Mouse (Mus musculus) ovary, postnatal 14 days (tissue): ENCODE measurements around the gene Olfr965.
"Not testable (repeated sequence)": the region's sequence is repeated elsewhere in the genome, so short reads cannot be mapped to it uniquely, and the experiment has no call there.

Experiments used
- DNase-seq: peaks from one replicate; pipeline ENCODE4 v3.0.0; 2022; ENCODE audit warnings: low spot score

The Olfr965 gene

DNA sequence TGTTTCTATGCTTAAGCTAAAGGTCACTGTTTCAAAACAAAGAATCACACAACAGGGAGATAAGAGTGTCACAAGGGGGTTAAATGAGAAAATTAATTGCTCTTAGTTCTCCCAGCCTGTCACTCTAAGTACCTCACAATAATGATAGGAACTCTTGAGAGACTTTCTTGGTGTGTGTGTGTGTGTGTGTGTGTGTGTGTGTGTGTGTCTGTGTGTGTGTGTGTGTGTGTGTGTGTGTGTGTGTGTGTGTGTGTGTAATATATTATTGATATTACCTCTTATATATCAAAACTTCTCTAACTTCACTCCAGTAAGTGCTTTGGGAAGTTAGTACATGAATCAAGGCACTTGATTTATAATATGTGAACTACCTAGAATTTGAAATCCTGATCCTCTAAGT lies at the start of gene Olfr965:
Olfr965 (plus strand) TSS at position 301 of the 400 bp plus-strand sequence.
- DNase-seq = no peak

DNA sequence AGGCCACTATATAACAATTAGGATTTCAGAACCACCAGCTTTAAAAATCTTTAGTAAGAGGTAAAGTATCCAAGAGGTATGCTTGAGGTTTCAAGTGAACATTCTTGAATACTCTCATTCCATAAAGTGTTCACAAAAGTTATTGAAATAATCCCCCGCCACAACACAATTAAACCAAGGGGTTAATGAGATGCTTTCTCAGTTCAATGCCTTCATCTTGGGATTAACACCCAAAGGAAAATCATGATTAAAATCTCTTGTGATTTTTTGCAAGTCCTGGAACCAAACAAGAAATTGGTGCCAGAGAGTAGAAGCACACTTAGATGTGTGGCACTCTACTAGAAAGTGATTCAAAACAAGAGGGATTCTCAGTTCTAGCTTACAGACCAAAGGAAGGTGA lies 44.2 kb upstream of the Olfr965 start, which contains the start of gene Olfr963:
Olfr963 (plus strand) TSS at position 301 of the 400 bp plus-strand sequence.
- DNase-seq = no peak

DNA sequence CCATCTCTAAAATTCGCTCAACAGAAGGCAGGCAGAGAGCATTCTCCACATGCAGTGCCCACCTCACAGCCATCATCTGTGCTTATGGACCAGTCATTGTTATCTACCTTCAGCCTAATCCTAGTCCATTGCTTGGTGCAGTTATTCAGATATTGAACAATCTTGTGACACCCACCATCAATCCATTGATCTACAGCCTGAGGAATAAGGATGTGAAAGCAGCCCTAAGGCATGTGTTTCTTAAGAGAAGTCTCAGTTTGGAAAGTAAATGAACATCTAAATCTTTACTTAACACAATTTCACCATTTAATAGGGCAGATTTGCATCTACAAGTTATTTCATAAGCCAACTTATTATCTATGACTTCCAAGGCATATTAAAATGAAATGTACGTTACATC lies 41.4 kb upstream of the Olfr965 start:
- no peak for DNase-seq

DNA sequence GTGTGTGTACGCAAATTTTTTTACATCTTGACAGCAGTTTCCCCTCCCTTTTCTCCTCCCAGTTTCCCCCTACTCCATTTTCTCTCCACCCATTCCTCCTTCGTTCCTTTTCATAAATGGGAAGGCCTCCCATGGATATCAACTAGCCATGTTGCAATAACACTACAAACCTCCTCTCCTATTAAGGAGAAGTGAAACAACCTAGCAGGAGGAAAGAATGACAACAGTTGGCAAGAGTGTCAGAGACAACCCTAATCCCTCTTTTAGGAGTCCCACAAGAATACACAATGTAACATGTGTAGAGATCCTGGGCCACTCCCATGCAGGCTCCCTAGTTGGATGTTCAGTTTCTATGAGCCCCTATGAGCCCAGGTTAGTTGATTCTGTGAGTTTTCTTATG lies 36.3 kb upstream of the Olfr965 start:
- DNase-seq = no peak

DNA sequence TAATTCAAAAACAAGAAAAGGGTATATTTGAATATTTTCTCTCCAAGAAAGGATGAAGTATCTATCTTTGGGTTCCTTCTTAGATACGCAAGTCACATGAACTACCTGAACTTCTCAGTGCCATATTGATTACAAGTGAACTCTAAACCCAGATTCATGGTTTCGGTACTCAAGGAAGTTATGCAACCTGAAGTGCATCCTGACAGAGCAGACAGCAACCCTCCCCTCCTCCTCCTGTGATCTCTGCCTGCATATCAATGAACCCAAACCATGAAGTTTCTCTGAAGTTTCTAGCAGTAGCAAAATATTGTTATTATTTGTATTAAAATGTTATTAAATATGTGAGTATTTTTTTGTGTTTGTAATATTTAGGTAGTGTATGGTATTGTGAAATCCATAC lies 32.6 kb upstream of the Olfr965 start:
- no peak for DNase-seq

DNA sequence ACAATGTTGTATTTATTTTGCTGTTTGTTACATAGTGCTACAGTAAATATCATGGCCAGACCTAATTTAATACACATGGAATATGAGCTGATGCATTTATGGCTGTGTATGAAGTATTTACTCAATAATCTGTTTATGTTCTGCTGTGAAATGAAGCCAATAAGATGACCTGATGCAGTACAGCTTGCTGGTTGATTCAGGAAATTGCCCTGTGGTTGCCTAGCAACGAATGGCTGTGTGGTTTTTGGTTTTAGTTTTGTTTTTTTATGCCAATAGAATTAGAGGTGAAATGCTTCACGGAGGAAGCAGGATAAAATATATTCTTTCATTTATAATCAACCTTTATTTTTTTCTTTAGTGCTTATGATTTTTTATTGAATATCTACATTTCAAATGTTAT lies 31.9 kb upstream of the Olfr965 start:
- DNase-seq = no peak

DNA sequence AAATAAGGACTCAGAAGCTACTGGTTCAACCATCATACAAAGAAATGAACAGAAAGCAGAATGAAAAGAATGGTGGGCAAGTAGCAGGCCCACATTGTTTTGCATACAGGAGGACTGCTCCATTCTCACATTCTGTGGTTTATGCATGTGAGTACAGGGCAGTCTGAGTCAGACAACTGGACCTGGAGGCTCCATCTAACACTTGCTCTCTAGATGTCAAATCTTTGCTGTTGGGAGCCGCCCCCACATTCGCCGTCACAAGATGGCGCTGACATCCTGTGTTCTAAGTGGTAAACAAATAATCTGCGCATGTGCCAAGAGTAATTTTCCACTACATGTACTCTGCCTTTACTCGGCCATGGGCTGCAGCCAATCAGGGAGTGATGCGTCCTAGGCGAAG lies 10.0 kb upstream of the Olfr965 start:
- DNase-seq = not testable (repeated sequence)

DNA sequence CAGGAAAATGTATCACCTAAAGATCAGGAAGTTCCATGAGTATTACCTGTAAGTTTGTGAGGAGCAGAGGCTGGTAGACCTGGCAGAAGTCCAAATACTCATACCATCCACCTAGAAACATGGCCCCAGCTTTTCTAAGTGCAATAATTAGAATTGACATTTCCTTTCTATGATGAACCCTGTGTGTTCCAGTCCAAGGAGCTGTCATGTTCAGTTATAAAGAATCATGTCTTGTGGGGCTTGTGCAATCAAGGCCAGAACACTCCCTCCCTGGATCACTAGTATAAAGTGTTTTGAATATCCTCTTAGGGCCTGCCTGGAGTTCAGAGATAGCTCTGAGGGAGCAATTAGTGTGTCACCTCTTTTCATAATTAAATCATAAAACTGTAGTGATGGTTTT lies 4.1 kb upstream of the Olfr965 start, which contains the start of gene Olfr149:
Olfr149 (minus strand) TSS at position 101 of the 400 bp plus-strand sequence.
- DNase-seq = no peak

DNA sequence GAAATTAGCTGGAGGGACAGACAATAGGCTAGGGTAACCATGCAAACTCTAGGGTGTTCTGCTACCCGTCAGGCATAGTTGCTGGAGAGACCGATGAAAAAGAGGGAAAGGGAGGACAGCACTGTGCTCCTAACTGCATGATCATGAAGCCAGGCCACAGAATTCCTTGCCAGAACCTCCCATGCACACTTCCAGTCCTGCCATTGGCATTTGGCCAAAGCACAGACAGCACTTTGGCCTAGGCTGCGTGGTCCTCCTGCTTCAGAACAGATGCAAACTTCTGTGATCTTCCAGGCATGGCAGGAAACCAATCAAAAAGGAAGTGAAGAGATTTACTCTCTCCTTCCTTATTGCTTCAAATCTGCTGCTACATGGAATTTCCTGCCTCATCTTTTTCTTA lies 2.2 kb upstream of the Olfr965 start:
- peak; percentile 20 for DNase-seq

DNA sequence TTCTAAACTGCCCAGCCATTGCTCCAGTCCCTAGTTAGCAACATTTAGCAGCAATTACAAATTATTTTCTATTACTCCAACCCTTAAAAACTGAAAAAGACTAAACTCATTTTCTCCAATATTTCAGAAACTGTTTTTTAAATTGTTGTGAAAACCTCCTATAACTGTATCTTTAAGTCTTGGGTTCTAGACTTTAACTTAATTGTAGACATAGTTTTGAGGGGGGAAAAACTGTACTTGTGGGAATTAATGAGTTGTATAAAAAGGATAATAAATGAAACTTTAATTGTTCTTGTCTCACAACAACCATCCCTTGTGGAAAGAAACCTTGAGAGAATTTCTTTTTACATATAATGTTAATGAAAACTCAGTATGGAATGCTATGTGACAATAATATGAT lies 19.5 kb downstream of the Olfr965 start, which contains the start of gene Olfr150:
Olfr150 (plus strand) TSS at position 301 of the 400 bp plus-strand sequence.
- DNase-seq = no peak

DNA sequence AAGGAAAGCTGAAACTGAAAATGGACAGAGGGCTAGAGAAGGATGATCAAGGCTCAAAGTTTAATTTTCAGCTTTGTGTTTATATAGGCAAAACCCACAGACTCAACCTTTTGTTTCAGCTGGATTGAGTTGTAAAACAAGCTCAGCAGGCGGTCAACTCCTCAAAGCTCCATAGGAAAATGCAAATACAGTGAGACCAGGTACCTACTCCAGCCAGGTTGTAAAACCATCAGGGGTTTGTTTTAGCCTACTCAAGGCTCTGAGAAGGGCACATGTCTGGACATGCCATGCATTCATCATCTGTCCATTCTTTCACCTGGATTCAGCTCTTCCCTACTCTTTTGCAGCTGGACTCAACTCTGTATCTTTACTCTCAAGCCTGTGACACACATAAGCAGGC lies 29.6 kb downstream of the Olfr965 start:
- no peak for DNase-seq

DNA sequence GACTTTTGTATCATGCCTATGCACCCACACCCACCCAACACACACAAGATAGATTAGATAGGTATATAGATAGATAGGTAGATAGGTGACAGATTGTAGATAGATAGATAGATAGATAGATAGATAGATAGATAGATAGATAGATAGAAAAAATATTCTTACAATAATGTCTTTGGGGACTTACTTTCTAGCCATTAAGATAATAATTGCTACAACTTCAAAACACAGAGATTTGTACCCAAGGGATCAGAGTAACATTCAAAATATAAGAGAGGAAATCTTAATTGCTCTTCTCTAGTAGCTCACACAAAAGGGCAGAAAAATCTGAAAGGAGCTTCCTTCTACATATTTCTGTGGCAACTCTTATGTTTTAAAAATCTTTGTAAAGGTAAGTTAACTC lies 34.8 kb downstream of the Olfr965 start, which contains the start of gene Olfr967:
Olfr967 (plus strand) TSS at position 301 of the 400 bp plus-strand sequence.
- DNase-seq = no peak

DNA sequence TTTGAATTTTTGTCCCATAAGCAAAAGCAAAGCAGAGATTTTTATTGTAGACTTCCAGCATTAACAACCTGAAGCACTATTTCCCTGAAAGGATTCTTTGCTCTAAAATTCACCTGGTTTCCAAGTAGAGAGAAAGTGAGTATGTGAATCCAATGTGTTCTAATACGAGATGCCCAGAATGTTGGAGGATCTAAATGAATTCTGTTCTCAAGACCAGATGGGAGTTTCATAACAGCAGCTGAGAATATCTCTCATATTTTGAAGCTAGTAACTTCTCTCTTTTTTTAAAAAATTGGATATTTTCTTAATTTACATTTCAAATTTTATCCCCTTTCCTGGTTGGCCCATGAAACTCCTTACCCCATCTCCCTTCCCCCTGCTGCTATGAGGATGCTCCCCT lies 35.3 kb downstream of the Olfr965 start:
- no peak for DNase-seq
